Mouse (Mus musculus) mesoderm, embryonic 11.5 days (tissue): ENCODE data around the gene Rcor3.

ENCODE experiments used
- DNase-seq: peaks from one replicate; pipeline ENCODE4 v3.0.0-alpha.2; 2012; ENCODE audit warnings: low read depth, low spot score

Rcor3 gene

GRCm38 (mm10) chr1:192137926-192138910 is at the start of gene Rcor3:
Gene Rcor3 (minus strand): TSS chr1:192138062.
- peak; percentile 60 for DNase-seq

GRCm38 (mm10) chr1:192181696-192182257 is 43.9 kb upstream of the Rcor3 start:
- DNase-seq, result no peak

DNA sequence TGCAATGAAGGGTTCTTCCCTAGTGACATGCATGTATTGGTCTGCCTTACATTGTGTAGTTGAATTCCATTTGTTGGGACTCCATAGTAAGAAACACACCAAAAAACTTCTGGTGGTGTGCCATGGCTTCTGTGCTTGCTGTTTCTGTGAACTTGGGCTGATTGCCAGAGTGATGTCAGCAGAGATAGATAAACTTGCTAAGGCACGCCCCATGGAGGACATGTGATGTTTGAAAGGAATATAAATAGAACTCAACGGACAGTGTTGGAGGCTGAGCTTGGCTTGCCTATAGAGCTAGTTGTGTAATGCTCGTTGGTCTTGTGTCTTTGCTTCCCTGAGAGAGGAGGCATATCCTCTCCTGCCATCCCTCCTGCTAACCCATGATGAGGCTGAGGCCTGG is 42.0 kb upstream of the Rcor3 start:
- DNase-seq, result no peak

- no peak for DNase-seq
These were observed 33.6 kb upstream of the Rcor3 start for GRCm38 (mm10) chr1:192171477-192171876.

- DNase-seq, result no peak
These were observed 13.3 kb upstream of the Rcor3 start for GRCm38 (mm10) chr1:192151179-192151578.

DNA sequence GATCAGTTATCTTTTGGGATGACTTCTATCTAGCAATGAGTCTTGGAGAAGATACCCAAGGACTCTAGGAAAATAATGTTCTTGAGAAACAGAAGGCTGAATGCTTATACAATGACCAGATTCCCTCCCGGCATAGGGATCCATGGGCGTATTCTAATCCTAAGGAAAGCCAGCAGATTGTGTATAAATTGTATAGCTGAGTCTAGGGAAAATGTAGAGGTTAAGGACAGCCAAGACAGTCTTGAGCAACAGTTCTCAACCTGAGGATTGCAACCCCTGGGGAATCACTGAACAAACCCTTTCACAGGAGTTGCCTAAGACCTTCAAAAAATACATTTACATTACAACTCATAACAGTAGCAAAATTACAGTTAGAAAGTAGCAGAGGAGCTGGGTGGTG is 2.5 kb upstream of the Rcor3 start:
- DNase-seq, result no peak

DNA sequence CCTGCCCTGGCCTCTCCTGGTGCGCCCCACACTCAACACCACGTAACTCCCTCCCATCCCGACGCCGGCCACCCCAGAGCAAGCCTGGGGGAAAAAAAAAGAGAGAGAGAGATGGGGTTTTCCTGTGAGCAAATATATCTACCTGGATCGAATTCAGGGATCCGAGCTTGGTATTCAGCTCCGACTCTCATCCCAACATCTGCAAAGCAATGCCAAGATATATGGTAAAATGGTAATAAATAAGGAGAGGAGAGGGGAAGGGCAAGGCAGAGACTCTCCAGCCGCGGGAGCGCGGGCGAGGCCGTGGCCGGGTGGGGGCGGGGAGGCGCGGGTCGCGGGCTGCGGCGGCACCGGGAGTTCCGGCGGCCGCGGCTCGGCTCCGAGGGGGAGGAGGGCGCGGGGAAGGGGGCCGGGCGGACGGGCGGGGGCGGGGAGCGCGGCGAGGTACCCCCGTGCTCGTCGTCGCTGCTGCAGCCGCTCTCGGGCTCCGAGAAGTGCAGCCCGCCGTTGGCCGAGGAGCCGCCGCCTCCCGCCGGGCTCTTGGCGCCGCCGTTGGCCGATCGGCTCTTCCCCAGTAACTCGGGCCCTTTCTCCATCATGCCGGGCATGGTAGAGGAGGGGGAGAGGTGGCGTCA is 454 bp downstream of the Rcor3 start:
- DNase-seq, result peak; percentile 37

DNA sequence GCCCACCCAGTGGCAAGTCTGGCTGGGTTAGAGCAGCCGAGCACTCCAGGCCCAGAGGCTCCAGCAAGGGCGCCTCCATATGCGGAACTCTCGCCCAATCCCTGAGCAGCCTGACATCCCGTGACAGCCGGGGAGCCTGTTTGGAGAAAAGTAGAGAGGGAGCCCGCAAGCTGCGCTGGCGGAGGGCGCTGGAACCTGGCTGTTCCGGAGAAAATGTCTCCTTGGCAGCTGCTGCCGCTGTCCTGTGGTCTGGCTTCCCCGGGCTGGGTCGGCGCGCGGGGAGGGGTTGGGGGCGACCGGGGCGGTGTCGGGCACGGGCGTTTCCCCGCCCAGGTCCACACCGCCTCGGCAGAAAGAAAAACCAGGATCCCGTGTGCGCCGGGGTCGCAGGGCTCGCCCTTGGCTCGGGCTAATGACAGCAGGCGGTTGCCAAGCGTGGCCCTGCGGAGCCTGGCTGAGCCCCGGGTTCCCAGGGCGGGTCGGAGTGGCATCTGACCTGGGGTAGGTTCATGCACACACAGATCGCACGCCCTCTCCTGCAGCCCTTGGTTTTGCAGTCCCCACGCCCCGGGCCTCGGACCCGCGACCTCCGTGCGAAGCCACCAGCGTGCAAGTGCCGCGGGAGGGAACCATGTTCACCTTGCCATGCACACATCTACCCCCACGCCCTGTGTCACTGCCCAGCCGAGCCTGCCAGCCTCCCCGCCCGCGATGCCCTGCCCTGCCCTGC is 1.1 kb downstream of the Rcor3 start:
- DNase-seq, result peak; percentile 87

- DNase-seq, result no peak
These were observed 7.7 kb downstream of the Rcor3 start for GRCm38 (mm10) chr1:192130202-192130601.

DNA sequence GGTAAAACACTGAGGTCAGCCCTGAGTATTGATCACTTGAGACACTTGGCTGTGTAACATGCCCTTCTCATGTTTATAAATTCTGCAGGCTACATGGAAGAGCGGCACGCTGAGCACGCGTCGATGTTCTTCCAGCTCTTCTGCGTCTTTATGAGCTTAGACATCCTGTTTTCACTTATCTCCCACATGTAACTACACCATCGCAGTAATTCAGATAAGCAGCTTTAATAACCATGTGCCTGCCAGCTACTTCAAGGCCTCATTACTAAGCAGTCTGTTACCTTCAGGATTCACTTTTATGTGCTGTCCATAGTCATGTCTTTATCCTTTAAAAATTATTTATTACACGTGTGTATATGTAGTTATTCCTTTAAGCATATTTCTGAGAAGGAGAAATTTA is 9.5 kb downstream of the Rcor3 start:
- no peak for DNase-seq

GRCm38 (mm10) chr1:192125761-192126160 is 12.1 kb downstream of the Rcor3 start:
- no peak for DNase-seq

GRCm38 (mm10) chr1:192116262-192116661 is 21.6 kb downstream of the Rcor3 start:
- no peak for DNase-seq

DNA sequence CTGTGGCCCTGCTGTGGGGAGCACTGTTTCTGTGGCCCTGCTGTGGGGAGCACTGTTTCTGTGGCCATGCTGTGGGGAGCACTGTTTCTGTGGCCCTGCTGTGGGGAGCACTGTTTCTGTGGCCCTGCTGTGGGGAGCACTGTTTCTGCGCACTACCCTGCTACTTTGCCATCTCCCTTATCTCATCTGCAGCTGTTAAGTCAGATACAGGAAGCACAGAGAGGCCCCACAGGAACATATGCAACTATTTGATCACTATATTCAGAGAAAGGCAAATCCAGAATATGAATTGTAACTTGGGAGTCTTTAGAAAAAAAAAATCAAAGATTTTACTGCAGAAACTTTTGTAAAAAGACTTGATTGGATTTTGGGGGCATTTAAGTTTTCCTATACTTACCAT is 22.5 kb downstream of the Rcor3 start:
- no peak for DNase-seq

GRCm38 (mm10) chr1:192109169-192109568 is 28.7 kb downstream of the Rcor3 start:
- no peak for DNase-seq

- DNase-seq, result peak; percentile 27
These were observed 30.5 kb downstream of the Rcor3 start for GRCm38 (mm10) chr1:192107352-192107751.

DNA sequence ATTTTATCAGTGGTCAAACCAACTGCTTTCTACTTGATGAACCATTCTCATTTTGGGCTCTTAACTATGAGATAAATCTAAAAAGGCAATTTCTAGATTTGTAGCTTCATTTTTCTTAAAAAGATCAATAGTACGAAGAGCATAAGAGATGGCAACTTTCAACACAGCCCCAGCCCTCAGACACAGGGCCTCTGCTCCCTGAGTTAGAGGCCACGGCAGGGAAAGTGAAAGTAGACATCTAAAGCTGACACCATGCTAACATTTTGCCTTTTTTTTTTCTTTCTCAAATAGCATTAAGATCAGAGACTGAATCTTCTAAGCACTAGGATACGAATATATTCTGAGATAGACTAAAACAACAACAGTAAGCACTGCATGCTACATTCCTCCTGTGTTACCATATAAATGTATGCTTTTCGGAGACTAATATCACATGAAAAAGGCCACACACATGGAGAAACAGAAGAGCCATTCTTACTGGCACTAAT is 31.9 kb downstream of the Rcor3 start:
- no peak for DNase-seq

- DNase-seq, result no peak
These were observed 33.8 kb downstream of the Rcor3 start for GRCm38 (mm10) chr1:192104021-192104420.

- no peak for DNase-seq
These were observed 34.7 kb downstream of the Rcor3 start for GRCm38 (mm10) chr1:192103176-192103575.

GRCm38 (mm10) chr1:192101359-192101758 is 36.5 kb downstream of the Rcor3 start:
- DNase-seq, result no peak

- no peak for DNase-seq
These were observed 37.1 kb downstream of the Rcor3 start for GRCm38 (mm10) chr1:192100742-192101141.

GRCm38 (mm10) chr1:192095626-192096025 is 42.2 kb downstream of the Rcor3 start:
- no peak for DNase-seq
